Mouse (Mus musculus): ENCODE results near the gene Epas1. TPM values are rescaled to one million over a fixed set of nuclear protein-coding genes. Genes with fewer than 3 reads are reported as not detected.

Epas1 gene
- polyA plus RNA-seq, 1 experiment = 238 TPM

GRCm38 (mm10) chr17:86872643-86873042, 119.1 kb downstream of the Epas1 start:
- no peak overlapping the region for H3K27ac ChIP-seq (replicated peaks; ENCODE audit: low read depth, low read length)
- H3K4me3 ChIP-seq (ENCODE audit: insufficient read depth, low read depth, low read length) = no peak overlapping the region

DNA sequence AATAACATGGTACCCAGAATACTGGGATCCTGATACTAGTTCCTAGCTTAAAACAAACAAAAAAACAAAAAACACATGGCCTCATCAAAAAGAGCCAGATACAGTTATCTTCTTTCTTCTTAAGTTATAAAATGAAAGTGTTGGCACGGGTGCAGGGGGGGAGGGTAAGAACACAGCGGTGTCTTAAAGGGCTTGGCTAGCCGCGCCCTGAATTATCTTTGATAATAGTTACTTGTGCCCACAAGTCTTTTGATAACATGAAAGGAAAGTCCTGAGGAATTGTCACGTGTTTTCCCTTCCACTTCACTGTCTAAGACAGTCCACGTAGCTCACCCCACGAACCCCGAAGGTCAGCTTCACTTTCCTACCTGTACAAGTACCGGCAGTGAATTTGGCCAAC, 123.4 kb downstream of the Epas1 start:
- no peak overlapping the region for H3K4me3 ChIP-seq (ENCODE audit: insufficient read depth, low read depth, low read length)
- H3K27ac ChIP-seq (replicated peaks; ENCODE audit: low read depth, low read length) = no peak overlapping the region
- H3K4me1 ChIP-seq (ENCODE audit: control insufficient read depth, insufficient read depth, insufficient read length, low read length) = no peaks in the 10 kb centered on the region

More at GRCm38 (mm10) chr17:86872643-86873042, 119.1 kb downstream of the Epas1 start:
- no peaks in the 10 kb centered on the region for H3K4me1 ChIP-seq (ENCODE audit: control insufficient read depth, insufficient read depth, insufficient read length, low read length)

DNA sequence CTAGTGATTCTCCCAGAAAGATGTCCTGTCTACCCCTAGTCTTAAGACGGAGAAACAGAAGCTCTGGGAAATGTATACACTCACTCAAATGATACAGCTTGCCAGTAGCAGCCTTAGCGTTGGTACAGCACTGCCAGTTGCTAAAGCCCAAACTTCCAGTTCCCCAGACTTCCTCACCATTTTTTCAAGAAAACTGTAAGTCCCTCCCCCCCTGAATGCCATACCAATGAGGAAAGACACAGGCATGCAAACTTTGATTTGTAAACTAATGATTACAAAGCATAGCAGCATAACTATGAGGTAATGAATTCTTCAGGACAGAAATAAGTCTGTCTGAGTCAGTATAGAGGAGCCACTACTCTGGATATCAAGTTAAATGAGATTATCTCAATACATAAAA, 124.2 kb downstream of the Epas1 start:
- H3K4me1 ChIP-seq (ENCODE audit: control insufficient read depth, insufficient read depth, insufficient read length, low read length) = no peaks in the 10 kb centered on the region
- no peak overlapping the region for H3K4me3 ChIP-seq (ENCODE audit: insufficient read depth, low read depth, low read length)
- no peak overlapping the region for H3K27ac ChIP-seq (replicated peaks; ENCODE audit: low read depth, low read length)

DNA sequence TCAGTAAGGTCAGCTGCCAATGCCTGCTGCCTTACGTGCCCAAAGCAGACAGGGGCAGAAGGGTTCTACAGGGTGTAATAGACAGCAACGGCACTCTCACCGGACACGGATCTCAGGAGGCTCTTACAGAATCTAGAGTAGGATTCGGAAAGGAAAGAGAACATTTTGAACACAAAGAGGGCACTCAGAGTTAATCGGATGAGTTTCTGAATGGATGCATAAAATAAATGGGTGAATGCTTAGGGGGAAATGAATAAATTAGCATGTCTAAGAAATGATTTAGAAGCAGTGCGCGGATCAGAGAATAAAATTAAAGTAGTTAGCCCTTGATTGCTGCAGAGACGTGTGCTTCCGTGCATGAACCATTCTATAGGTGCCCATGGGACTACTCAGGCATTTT, 126.6 kb downstream of the Epas1 start:
- Histone ChIP-seq H3K27ac (replicated peaks; ENCODE audit: low read depth, low read length) (no peak overlapping the region), H3K4me3 (ENCODE audit: insufficient read depth, low read depth, low read length) (no peak overlapping the region), H3K4me1 (ENCODE audit: control insufficient read depth, insufficient read depth, insufficient read length, low read length) (no peaks in the 10 kb centered on the region)

- H3K4me3 ChIP-seq (ENCODE audit: insufficient read depth, low read depth, low read length) = no peak overlapping the region
- no peaks in the 10 kb centered on the region for H3K4me1 ChIP-seq (ENCODE audit: control insufficient read depth, insufficient read depth, insufficient read length, low read length)
- no peak overlapping the region for H3K27ac ChIP-seq (replicated peaks; ENCODE audit: low read depth, low read length)
Observed at GRCm38 (mm10) chr17:86880461-86881044, 127.1 kb downstream of the Epas1 start.

Other genes with a start within 250 kb of the Epas1 start
- not detected in 2 replicates for gene Gm10309, start 248.5 kb upstream of the Epas1 start, polyA plus RNA-seq (2012; ENCODE audit: insufficient read depth, insufficient read length, missing spikeins)
- not detected in 2 replicates for gene Tmem247, start 163.6 kb downstream of the Epas1 start, polyA plus RNA-seq (2012; ENCODE audit: insufficient read depth, insufficient read length, missing spikeins)
- gene Atp6v1e2, start 194.2 kb downstream of the Epas1 start, polyA plus RNA-seq (2012; ENCODE audit: insufficient read depth, insufficient read length, missing spikeins) = not detected in 2 replicates
- gene Rhoq, start 209.4 kb downstream of the Epas1 start, polyA plus RNA-seq (2012; ENCODE audit: insufficient read depth, insufficient read length, missing spikeins) = 122 and 182 TPM in 2 replicates